Mouse (Mus musculus): Measurements from ENCODE around the gene Palm3. TPM values are rescaled to one million over a fixed set of nuclear protein-coding genes. Genes with fewer than 3 reads are reported as not detected.

Palm3 gene
- polyA plus RNA-seq, 1 experiment, result 0.32 TPM

DNA sequence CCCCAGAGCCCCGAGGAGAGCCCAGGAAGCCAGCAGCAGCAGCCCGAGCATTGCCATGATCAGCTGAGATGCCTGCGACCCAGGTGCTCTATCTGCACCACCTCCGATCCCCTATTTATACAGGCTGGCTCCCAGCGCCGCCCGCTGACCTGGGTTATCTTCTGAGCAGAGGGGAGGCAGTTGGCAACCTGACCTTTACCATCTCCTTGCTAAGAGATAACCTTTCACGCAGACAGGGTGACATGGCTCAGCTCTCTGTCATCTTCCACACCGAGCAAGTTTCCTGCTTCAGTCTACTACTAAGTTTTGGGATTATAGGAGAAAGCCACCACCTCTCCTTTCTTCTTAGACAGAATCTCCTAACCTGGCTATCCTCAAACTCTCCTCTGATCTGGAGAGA is 23.6 kb downstream of the Palm3 start, which contains the start of gene Rln3:
TSS of gene Rln3 (minus strand) at position 101 of the 400 bp plus-strand sequence.
- 92% methylated on average over 9 of the region's 9 CpGs for WGBS
- no peaks in the 10 kb centered on the region for H3K27me3 ChIP-seq (ENCODE audit: control insufficient read depth, insufficient read depth, low read length)

DNA sequence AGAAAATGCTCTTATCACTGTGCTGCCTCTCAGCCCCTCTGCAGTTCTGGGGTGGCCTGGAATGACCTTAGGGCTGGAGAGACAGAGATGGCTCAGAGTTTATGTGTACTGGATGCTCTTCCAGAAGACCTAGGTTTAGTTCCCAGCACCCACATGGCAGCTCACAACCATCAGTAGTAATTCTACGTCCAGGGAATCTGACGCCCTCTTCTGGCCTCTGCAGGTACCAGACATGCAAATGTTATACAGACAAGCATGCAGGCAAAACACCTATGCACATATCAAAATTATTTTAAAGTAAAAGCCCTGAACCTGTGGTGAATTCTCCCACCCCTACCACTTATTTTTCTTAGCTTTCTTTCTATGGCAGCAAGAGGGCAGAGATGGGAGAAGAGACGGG is 25.2 kb downstream of the Palm3 start:
- 94% methylated on average over 3 of the region's 3 CpGs for WGBS
- no peak for DNase-seq
- TF ChIP-seq POLR2A (IDR thresholded peaks at IDR 0.05; ENCODE audit: control insufficient read depth, extremely low read depth, insufficient read depth, low read length, poor library complexity) (no peak), CTCF (IDR thresholded peaks at IDR 0.05; ENCODE audit: borderline replicate concordance, control insufficient read depth, extremely low read depth, insufficient read depth, low read length, poor library complexity) (no peak)
- Histone ChIP-seq H3K36me3 (ENCODE audit: control insufficient read depth, insufficient read depth, low read length) (no peaks in the 10 kb centered on the region), H3K4me3 (ENCODE audit: control insufficient read depth, insufficient read depth, low read length) (no peak overlapping the region), H3K27me3 (ENCODE audit: control insufficient read depth, insufficient read depth, low read length) (no peaks in the 10 kb centered on the region), H3K4me1 (replicated peaks; ENCODE audit: control insufficient read depth, insufficient read depth, low read length) (peaks cover 14% of the 10 kb centered on the region), H3K27ac (ENCODE audit: control insufficient read depth, insufficient read depth, low read length) (no peak overlapping the region)

More for the DNA sequence above, 23.6 kb downstream of the Palm3 start, which contains the start of gene Rln3:
- DNase-seq, result no peak
- H3K4me3 ChIP-seq (ENCODE audit: control insufficient read depth, insufficient read depth, low read length), result no peak within 1 kb of the TSS
- H3K27ac ChIP-seq (ENCODE audit: control insufficient read depth, insufficient read depth, low read length), result no peak within 1 kb of the TSS
- peaks cover 21% of the 10 kb centered on the region for H3K4me1 ChIP-seq (replicated peaks; ENCODE audit: control insufficient read depth, insufficient read depth, low read length)
- no peaks in the 10 kb centered on the region for H3K36me3 ChIP-seq (ENCODE audit: control insufficient read depth, insufficient read depth, low read length)
- TF ChIP-seq CTCF (IDR thresholded peaks at IDR 0.05; ENCODE audit: borderline replicate concordance, control insufficient read depth, extremely low read depth, insufficient read depth, low read length, poor library complexity) (no peak), POLR2A (IDR thresholded peaks at IDR 0.05; ENCODE audit: control insufficient read depth, extremely low read depth, insufficient read depth, low read length, poor library complexity) (no peak)

DNA sequence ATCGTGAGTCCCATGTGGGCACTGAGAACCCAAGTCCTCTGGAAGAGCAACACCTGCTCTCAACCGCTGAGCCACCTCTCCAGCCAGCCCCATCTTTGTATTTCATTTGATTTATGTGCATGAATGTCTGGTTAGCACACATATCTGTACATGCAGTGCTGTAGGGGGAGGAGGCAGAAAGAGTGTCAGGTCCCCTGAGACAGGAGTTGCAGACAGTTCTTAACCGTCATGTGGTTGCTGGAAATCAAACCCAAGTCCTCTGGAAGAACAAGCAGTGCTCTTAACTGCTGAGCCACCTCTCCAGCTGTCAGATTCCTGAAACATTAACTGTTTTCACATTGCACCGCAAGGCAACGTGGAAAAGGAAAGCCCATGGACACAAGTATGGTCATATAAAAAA is 26.9 kb downstream of the Palm3 start:
- Histone ChIP-seq H3K4me3 (ENCODE audit: control insufficient read depth, insufficient read depth, low read length) (no peak overlapping the region), H3K27ac (ENCODE audit: control insufficient read depth, insufficient read depth, low read length) (no peak overlapping the region), H3K27me3 (ENCODE audit: control insufficient read depth, insufficient read depth, low read length) (no peaks in the 10 kb centered on the region), H3K36me3 (ENCODE audit: control insufficient read depth, insufficient read depth, low read length) (no peaks in the 10 kb centered on the region), H3K4me1 (replicated peaks; ENCODE audit: control insufficient read depth, insufficient read depth, low read length) (peaks cover 1% of the 10 kb centered on the region)
- no peak for DNase-seq
- 88% methylated on average over 5 of the region's 5 CpGs for WGBS
- TF ChIP-seq POLR2A (IDR thresholded peaks at IDR 0.05; ENCODE audit: control insufficient read depth, extremely low read depth, insufficient read depth, low read length, poor library complexity) (no peak), CTCF (IDR thresholded peaks at IDR 0.05; ENCODE audit: borderline replicate concordance, control insufficient read depth, extremely low read depth, insufficient read depth, low read length, poor library complexity) (no peak)

DNA sequence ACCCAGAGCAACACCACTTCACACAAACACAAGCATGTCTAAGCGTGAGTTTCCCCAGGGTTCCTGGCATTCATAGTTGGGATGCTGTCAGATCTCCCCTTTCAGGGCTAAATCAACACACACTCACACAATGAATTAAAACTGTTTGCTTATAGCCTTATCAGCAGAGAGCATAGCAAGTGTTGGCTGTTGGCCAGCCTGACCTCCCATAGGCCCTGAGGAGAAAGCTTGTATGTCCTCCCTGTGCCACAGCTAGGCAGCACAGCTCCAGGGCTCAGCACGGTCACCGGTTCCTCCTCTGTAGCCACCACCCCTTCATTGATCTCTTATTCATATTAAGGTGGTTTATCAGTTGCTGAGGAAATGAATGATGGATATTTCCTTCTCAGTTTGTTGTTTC is 31.5 kb downstream of the Palm3 start:
- Histone ChIP-seq H3K27ac (ENCODE audit: control insufficient read depth, insufficient read depth, low read length) (no peak overlapping the region), H3K27me3 (ENCODE audit: control insufficient read depth, insufficient read depth, low read length) (no peaks in the 10 kb centered on the region), H3K36me3 (ENCODE audit: control insufficient read depth, insufficient read depth, low read length) (no peaks in the 10 kb centered on the region), H3K4me3 (ENCODE audit: control insufficient read depth, insufficient read depth, low read length) (no peak overlapping the region), H3K4me1 (replicated peaks; ENCODE audit: control insufficient read depth, insufficient read depth, low read length) (peaks cover 8% of the 10 kb centered on the region)
- TF ChIP-seq POLR2A (IDR thresholded peaks at IDR 0.05; ENCODE audit: control insufficient read depth, extremely low read depth, insufficient read depth, low read length, poor library complexity) (no peak), CTCF (IDR thresholded peaks at IDR 0.05; ENCODE audit: borderline replicate concordance, control insufficient read depth, extremely low read depth, insufficient read depth, low read length, poor library complexity) (no peak)
- DNase-seq, result no peak
- WGBS, result 83% methylated on average over 3 of the region's 3 CpGs

GRCm38 (mm10) chr8:84053229-84053628 is 32.0 kb downstream of the Palm3 start:
- 97% methylated on average over 5 of the region's 5 CpGs for WGBS
- Histone ChIP-seq H3K36me3 (ENCODE audit: control insufficient read depth, insufficient read depth, low read length) (no peaks in the 10 kb centered on the region), H3K4me3 (ENCODE audit: control insufficient read depth, insufficient read depth, low read length) (no peak overlapping the region), H3K27ac (ENCODE audit: control insufficient read depth, insufficient read depth, low read length) (no peak overlapping the region), H3K4me1 (replicated peaks; ENCODE audit: control insufficient read depth, insufficient read depth, low read length) (peaks cover 8% of the 10 kb centered on the region), H3K27me3 (ENCODE audit: control insufficient read depth, insufficient read depth, low read length) (no peaks in the 10 kb centered on the region)
- DNase-seq, result no peak
- TF ChIP-seq CTCF (IDR thresholded peaks at IDR 0.05; ENCODE audit: borderline replicate concordance, control insufficient read depth, extremely low read depth, insufficient read depth, low read length, poor library complexity) (no peak), POLR2A (IDR thresholded peaks at IDR 0.05; ENCODE audit: control insufficient read depth, extremely low read depth, insufficient read depth, low read length, poor library complexity) (no peak)

- 100% methylated on average over 1 of the region's 1 CpGs for WGBS
- TF ChIP-seq POLR2A (IDR thresholded peaks at IDR 0.05; ENCODE audit: control insufficient read depth, extremely low read depth, insufficient read depth, low read length, poor library complexity) (no peak), CTCF (IDR thresholded peaks at IDR 0.05; ENCODE audit: borderline replicate concordance, control insufficient read depth, extremely low read depth, insufficient read depth, low read length, poor library complexity) (no peak)
- H3K36me3 ChIP-seq (ENCODE audit: control insufficient read depth, insufficient read depth, low read length), result no peaks in the 10 kb centered on the region
- H3K4me1 ChIP-seq (replicated peaks; ENCODE audit: control insufficient read depth, insufficient read depth, low read length), result peaks cover 8% of the 10 kb centered on the region
- H3K27me3 ChIP-seq (ENCODE audit: control insufficient read depth, insufficient read depth, low read length), result no peaks in the 10 kb centered on the region
- no peak overlapping the region for H3K27ac ChIP-seq (ENCODE audit: control insufficient read depth, insufficient read depth, low read length)
- H3K4me3 ChIP-seq (ENCODE audit: control insufficient read depth, insufficient read depth, low read length), result no peak overlapping the region
- DNase-seq, result no peak
These were observed 36.6 kb downstream of the Palm3 start for GRCm38 (mm10) chr8:84057827-84058226.

DNA sequence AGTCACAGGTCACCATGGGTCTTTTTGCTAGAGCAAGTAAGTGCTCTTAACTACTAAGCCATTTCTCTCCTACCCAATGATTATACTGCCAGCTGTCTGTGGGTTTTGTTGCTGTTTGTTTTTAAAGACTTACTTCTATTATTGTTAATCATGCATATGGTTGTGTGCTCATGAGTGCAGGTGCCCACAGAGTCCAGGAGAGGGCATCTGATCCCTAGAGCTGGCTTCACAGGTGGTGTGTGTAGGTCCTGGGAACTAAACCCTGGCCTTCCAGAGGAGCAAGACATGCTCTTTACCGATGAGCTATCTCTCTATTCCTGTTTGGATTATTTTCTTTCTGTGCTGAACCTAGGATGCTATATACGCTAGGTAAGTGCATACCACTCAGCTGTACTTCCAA is 38.0 kb downstream of the Palm3 start:
- no peaks in the 10 kb centered on the region for H3K36me3 ChIP-seq (ENCODE audit: control insufficient read depth, insufficient read depth, low read length)
- H3K27ac ChIP-seq (ENCODE audit: control insufficient read depth, insufficient read depth, low read length), result no peak overlapping the region
- no peaks in the 10 kb centered on the region for H3K27me3 ChIP-seq (ENCODE audit: control insufficient read depth, insufficient read depth, low read length)
- TF ChIP-seq POLR2A (IDR thresholded peaks at IDR 0.05; ENCODE audit: control insufficient read depth, extremely low read depth, insufficient read depth, low read length, poor library complexity) (no peak), CTCF (IDR thresholded peaks at IDR 0.05; ENCODE audit: borderline replicate concordance, control insufficient read depth, extremely low read depth, insufficient read depth, low read length, poor library complexity) (no peak)
- H3K4me1 ChIP-seq (replicated peaks; ENCODE audit: control insufficient read depth, insufficient read depth, low read length), result peaks cover 16% of the 10 kb centered on the region
- no peak for DNase-seq
- no peak overlapping the region for H3K4me3 ChIP-seq (ENCODE audit: control insufficient read depth, insufficient read depth, low read length)
- WGBS, result 96% methylated on average over 2 of the region's 2 CpGs

Measured in thymus, adult 2 months (tissue).